Mouse (Mus musculus): Measurements from ENCODE around the gene Lrmp.

- TF ChIP-seq POLR2A (IDR thresholded peaks at IDR 0.05; ENCODE audit: borderline replicate concordance, low read depth, low read length) (no peak), CTCF (IDR thresholded peaks at IDR 0.05; ENCODE audit: low read depth, low read length) (no peak)
Observed at GRCm38 (mm10) chr6:145140706-145141105, 25.3 kb downstream of the Lrmp start.

Data from bone marrow macrophage, adult 2 months (primary cell).